Mouse (Mus musculus) kidney, embryonic 16.5 days (tissue): ENCODE results near the gene Gm45716. TPM values are rescaled to one million over a fixed set of nuclear protein-coding genes. Genes with fewer than 3 reads are reported as not detected.
A peak's percentile ranks its signal among the peaks of the same experiment; 100 is the strongest.

ENCODE experiments used
- ATAC-seq: fragments of 200-750 bp; cut with Nextera tagmentation; 2 replicates; pipeline ENCODE4 v1.8.0; 2017; ENCODE audit warnings: moderate TSS enrichment; ENCODE audit not compliant: low FRiP score, low TSS enrichment
- H3K27ac ChIP-seq: fragments of 300-500 bp; sonication (generic); 2 replicates; pipeline ENCODE4 v1.5.1; 2014; ENCODE audit warnings: low read length
- H3K27me3 ChIP-seq: fragments of 300-500 bp; sonication (generic); 2 replicates; pipeline ENCODE4 v1.6.1; 2014; ENCODE audit warnings: low read length, control low read depth, mixed read lengths; ENCODE audit not compliant: insufficient read depth
- H3K36me3 ChIP-seq: fragments of 300-500 bp; sonication (generic); 2 replicates; pipeline ENCODE4 v1.6.1; 2014; ENCODE audit warnings: low read length, control low read depth, mixed read lengths; ENCODE audit not compliant: insufficient read depth
- H3K4me1 ChIP-seq: fragments of 300-500 bp; sonication (generic); 2 replicates; pipeline ENCODE4 v1.6.1; 2014; ENCODE audit warnings: low read length, control low read depth, mixed read lengths; ENCODE audit not compliant: insufficient read depth
- H3K4me2 ChIP-seq: fragments of 300-500 bp; sonication (generic); replicated peaks from 2 replicates; pipeline ENCODE4 v1.6.1; 2014; ENCODE audit warnings: low read depth, low read length
- H3K4me3 ChIP-seq: fragments of 300-500 bp; sonication (generic); 2 replicates; pipeline ENCODE4 v1.5.1; 2014; ENCODE audit warnings: mild to moderate bottlenecking, low read length
- H3K9ac ChIP-seq: fragments of 300-500 bp; sonication (generic); replicated peaks from 2 replicates; pipeline ENCODE4 v1.6.1; 2014; ENCODE audit warnings: low read length
- H3K9me3 ChIP-seq: fragments of 300-500 bp; sonication (generic); 2 replicates; pipeline ENCODE4 v1.6.1; 2016; ENCODE audit warnings: low read length, control low read depth
- WGBS: fragments of 180-500 bp; shearing (Covaris S2); extraction: QIAGEN DNeasy Blood & Tissue Kit; methylation state at CpG from one replicate; pipeline ENCODE4 v1.1.7; 2014; 5-methylcytosine and 5-hydroxymethylcytosine counted together
- polyA plus RNA-seq: library from polyadenylated mRNA; unstranded; fragments of >200 nt; fragmentation: Nextera tagmentation; extraction: Ambion mirVana; gene quantifications from 2 replicates; pipeline ENCODE4 v1.2.1, GENCODE M21; 2015

Gm45716 gene
- 5.8 and 6.7 TPM in 2 replicates for polyA plus RNA-seq

DNA sequence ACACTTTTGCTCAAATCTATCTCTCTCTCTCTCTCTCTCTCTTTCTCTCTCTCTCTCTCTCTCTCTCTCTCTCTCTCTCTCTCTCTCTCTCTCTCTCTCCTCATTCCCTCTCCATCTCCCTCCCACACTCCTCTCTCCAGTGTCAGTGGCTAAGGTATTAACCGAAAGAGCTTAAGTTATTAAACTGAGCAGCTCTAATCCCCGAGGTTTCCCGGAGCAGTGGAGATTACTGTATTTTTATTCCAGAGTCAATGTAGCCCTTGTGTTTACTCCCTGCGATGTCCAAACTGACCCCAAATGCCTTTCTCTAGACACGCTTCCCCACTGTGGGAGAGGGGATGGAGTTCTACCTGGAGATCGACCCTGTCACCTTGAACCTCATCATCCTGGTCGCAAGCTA is at the start of gene Gm45716:
Gene Gm45716 (plus strand): TSS at position 243 of the 400 bp plus-strand sequence.
- no peaks in the 10 kb centered on the region for H3K27me3 ChIP-seq
- 87% methylated on average over 7 of the region's 7 CpGs for WGBS
- no peak within 1 kb of the TSS for H3K4me3 ChIP-seq
- H3K4me2 ChIP-seq: no peak within 1 kb of the TSS
- no peak within 1 kb of the TSS for H3K27ac ChIP-seq
- H3K9ac ChIP-seq: no peak within 1 kb of the TSS
- no peaks in the 10 kb centered on the region for H3K36me3 ChIP-seq
- H3K4me1 ChIP-seq: no peaks in the 10 kb centered on the region
- ATAC-seq: no peak
- peaks cover 5% of the 10 kb centered on the region; the same call in 1 of the 2 replicates for H3K9me3 ChIP-seq

DNA sequence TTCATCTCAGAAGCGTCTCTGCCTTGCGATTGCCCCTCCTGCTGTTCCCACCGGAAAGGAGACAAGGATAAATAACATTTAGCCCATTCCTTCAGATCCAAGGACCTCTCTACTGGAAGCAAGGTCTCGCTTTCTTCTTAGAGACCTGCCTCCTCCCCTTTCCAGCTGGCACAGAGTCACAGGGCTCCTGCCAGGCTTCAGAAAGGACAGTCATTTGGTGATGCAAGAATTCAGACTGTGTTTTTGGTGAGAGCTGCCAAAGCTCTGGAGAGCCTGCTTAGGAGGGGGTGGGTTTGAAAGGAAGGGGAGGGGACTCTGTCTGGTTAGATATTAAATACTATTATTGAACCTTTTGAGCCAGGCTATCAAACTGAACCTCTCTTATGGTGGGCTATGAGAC is 45.1 kb upstream of the Gm45716 start:
- ATAC-seq: no peak
- Histone ChIP-seq H3K4me2 (no peak overlapping the region), H3K36me3 (no peaks in the 10 kb centered on the region), H3K9ac (no peak overlapping the region), H3K27ac (no peak overlapping the region), H3K4me1 (no peaks in the 10 kb centered on the region), H3K9me3 (no peaks in the 10 kb centered on the region), H3K4me3 (no peak overlapping the region), H3K27me3 (no peaks in the 10 kb centered on the region)
- WGBS: 44% methylated on average over 4 of the region's 4 CpGs

DNA sequence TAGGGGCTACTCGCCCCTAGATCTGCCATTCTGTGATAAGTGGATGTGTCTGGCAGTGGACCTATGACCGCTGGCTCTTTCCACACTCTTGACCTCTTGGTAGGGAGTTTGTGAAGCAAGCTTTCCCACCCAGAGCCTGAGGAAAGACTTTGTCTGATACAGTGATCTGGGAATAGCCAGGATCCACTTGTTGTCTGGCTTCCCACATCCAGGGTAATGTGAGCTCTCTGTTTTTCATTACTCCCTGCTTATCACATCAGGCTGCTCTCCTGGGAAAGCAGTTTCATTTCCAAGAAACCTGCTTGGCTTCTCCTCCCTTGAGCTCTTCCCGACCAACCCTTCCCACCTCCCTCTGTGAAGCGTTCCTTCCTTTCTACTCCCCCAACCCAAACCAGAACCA is 44.5 kb upstream of the Gm45716 start:
- no peak overlapping the region for H3K9ac ChIP-seq
- H3K4me2 ChIP-seq: no peak overlapping the region
- 39% methylated on average over 4 of the region's 4 CpGs for WGBS
- no peaks in the 10 kb centered on the region for H3K4me1 ChIP-seq
- no peaks in the 10 kb centered on the region for H3K9me3 ChIP-seq
- no peaks in the 10 kb centered on the region for H3K27me3 ChIP-seq
- ATAC-seq: no peak
- H3K36me3 ChIP-seq: no peaks in the 10 kb centered on the region
- no peak overlapping the region for H3K27ac ChIP-seq
- H3K4me3 ChIP-seq: no peak overlapping the region

DNA sequence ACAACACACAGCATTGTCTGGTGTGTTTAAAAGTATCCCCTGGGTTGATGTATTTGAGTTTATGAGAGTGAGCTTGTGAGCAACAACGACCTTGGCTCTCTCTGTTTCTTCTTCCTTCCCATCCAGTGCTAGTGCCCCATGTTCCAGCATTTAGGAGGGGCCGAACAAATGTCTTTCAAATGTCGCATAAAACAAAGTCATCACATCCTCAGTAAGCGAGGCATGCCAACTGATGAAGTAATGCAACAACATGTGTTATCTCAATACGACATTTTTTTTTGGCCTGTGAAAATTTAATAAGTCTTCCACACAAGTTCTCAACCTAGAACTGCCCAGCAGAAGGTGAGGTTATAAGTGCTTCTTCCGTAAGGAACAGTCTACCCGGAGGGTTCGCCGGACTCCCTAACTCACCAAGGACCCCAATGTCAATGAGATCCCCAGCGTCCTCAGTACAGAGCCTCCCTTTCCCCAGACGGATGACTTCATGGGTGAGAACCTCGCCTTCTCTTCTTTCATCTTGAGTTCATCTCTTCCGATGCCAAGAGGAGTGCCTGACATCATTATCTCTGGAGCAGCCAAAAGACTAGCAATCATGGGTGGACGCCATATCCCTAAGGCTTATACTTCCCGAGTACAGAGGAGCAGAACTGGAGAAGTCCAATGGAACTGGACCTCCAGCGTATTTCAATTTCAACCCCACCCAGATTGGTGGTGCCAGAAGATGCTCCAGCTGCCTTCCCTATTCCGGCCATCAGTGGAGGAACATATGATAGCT is 41.2 kb upstream of the Gm45716 start:
- WGBS: 93% methylated on average over 17 of the region's 17 CpGs
- H3K27ac ChIP-seq: no peak overlapping the region
- H3K9me3 ChIP-seq: no peaks in the 10 kb centered on the region
- no peaks in the 10 kb centered on the region for H3K36me3 ChIP-seq
- no peak overlapping the region for H3K9ac ChIP-seq
- H3K4me3 ChIP-seq: no peak overlapping the region
- H3K4me2 ChIP-seq: no peak overlapping the region
- H3K27me3 ChIP-seq: no peaks in the 10 kb centered on the region
- ATAC-seq: no peak
- H3K4me1 ChIP-seq: no peaks in the 10 kb centered on the region

DNA sequence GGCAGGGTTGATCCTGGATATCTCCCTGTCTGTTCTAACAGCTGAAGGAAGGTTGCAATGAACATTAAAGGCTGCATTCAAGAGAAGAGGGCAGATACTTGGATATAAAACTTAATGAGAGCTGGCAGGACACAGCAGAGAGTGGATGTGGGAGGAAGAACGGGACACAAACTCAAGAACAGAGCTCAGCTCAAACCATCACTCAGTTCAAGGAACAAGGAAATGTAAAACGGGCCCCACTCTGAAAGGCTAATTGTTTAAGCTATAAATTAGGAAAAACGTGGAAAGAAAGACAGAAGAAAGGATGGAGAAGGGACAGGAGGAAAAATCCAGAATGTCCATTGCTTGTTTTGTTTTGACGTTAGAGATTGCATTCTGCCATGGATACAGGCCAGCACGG is 32.4 kb upstream of the Gm45716 start:
- H3K4me2 ChIP-seq: no peak overlapping the region
- no peaks in the 10 kb centered on the region for H3K27me3 ChIP-seq
- no peak overlapping the region for H3K27ac ChIP-seq
- H3K36me3 ChIP-seq: no peaks in the 10 kb centered on the region
- H3K4me3 ChIP-seq: no peak overlapping the region
- no peak overlapping the region for H3K9ac ChIP-seq
- no peaks in the 10 kb centered on the region for H3K4me1 ChIP-seq
- no peaks in the 10 kb centered on the region for H3K9me3 ChIP-seq
- WGBS: 15% methylated on average over 5 of the region's 5 CpGs
- ATAC-seq: no peak

DNA sequence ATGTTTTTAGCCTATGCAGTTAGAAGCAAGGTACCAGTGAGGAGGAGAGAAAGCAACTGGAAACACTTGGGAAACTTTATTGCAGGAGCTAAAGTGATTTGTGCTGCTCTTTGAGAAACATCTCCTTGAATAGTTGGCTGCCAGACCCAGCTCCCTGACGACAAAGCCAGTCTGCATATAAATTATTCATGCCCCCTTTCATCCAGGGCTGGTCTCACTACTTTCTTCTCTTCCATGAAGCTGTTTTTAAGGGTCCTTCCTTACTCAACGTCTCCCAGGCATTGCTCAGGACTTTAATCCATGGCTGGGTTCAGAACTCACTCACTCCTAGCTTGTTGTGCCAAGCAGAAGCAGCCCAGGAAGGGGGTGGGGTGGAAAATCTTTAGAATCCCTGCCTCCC is 32.0 kb upstream of the Gm45716 start:
- Histone ChIP-seq H3K4me3 (no peak overlapping the region), H3K4me1 (no peaks in the 10 kb centered on the region), H3K27ac (no peak overlapping the region), H3K27me3 (no peaks in the 10 kb centered on the region), H3K4me2 (no peak overlapping the region), H3K9ac (no peak overlapping the region), H3K9me3 (no peaks in the 10 kb centered on the region), H3K36me3 (no peaks in the 10 kb centered on the region)
- ATAC-seq: no peak
- WGBS: 2% methylated on average over 2 of the region's 2 CpGs

DNA sequence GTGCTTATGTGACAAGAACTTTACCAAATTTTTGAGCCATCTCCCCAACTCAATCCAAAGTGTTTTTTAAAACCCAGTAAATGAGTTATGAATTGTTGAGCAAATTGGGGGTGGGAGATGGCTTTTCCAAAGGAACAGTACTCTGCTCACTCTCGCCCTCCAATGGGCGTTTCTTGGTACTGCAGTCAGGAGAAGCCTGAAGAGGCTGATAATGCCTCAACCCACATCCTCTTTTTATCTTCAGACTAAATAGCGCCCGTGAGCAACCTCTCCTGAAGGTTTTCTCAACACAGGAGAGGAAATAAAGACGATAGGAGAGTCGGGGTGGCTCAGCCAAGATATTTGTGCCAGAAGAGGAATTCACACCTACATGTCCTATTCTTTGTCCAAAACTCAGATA is 19.7 kb upstream of the Gm45716 start:
- no peak overlapping the region for H3K27ac ChIP-seq
- no peaks in the 10 kb centered on the region for H3K9me3 ChIP-seq
- H3K9ac ChIP-seq: no peak overlapping the region
- no peak overlapping the region for H3K4me3 ChIP-seq
- ATAC-seq: no peak
- H3K36me3 ChIP-seq: no peaks in the 10 kb centered on the region
- H3K27me3 ChIP-seq: no peaks in the 10 kb centered on the region
- 27% methylated on average over 6 of the region's 6 CpGs for WGBS
- H3K4me1 ChIP-seq: no peaks in the 10 kb centered on the region
- H3K4me2 ChIP-seq: no peak overlapping the region

DNA sequence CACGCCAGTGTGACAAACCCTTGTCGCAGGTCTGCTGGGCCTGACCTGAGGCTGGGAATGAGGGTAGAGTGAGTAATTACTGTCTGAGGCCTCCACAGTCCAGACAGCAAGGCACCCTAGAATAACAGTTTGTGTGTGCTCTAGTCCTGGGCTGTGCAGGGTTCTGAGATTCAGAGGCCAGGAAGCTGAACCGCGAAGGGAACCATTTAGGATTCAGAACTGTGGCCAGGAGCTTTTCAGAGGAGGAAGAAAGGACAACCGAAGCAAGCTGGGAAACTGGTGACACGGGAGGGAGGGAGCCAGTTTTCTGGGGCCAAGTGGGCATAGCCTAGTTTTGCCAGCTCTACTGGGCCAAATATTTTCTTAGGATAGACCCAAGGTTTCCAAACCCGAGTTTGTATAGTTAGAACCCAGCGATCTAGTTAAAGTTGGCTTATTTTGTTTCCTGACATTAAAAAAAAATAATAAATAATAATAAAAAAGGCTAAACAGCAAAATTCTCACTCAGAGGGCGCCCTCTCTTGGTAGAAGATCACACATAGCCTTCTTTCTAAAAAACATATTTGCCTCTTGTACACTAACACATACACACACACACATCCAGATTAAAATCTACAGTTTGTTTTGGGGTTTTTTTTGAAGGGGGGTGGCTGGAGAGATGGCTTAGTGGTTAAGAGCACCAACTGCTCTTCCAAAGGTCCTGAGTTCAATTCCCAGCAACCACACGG is 19.0 kb upstream of the Gm45716 start:
- Histone ChIP-seq H3K9ac (no peak overlapping the region), H3K9me3 (no peaks in the 10 kb centered on the region), H3K4me2 (no peak overlapping the region), H3K4me3 (no peak overlapping the region), H3K36me3 (no peaks in the 10 kb centered on the region), H3K4me1 (no peaks in the 10 kb centered on the region), H3K27me3 (no peaks in the 10 kb centered on the region), H3K27ac (no peak overlapping the region)
- 84% methylated on average over 10 of the region's 10 CpGs for WGBS
- ATAC-seq: no peak

DNA sequence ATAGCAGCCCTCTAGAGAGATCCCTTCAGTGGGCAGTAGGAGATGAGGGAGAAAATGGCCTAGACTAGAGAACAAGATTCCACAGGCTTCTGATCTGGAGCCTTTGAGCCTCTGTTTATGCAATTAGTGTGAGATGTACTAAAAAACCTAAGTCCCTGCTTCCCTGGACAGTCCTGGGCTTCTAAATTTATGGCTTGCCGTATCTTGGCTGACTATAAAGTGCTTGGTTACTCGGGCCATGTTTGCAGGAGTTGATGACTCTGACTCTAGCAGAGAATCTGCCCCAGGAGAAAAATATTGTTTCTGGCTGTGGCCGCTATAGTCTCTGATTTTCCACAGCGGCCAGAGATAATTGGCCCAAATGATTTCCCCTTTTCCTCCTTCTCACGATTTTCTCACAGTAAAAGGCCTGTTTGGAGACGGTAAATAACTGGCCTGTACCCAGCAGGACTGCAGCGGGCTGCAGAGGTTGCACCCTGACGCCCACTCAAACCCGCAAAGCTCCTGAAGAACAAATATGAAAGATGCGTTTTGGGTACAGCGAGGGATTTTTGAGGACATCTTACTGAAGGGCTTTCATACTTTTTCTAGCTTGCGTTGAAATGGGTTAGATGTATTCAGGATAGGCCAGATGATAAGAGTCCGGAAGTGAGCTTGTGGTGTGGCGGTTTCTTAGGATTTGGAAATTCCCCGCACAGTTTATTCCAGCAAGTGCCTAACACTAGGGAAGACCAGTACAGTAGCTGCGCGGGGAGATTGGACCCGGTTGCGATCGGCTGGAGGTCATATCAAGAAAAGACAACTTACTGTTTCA is 18.1 kb upstream of the Gm45716 start:
- no peak; the same call in 1 of the 2 replicates for ATAC-seq
- no peaks in the 10 kb centered on the region for H3K9me3 ChIP-seq
- WGBS: 46% methylated on average over 20 of the region's 20 CpGs
- H3K4me3 ChIP-seq: peak overlapping the region; percentile 37
- peak overlapping the region; percentile 58 for H3K4me2 ChIP-seq
- H3K27me3 ChIP-seq: no peaks in the 10 kb centered on the region
- no peak overlapping the region for H3K27ac ChIP-seq
- 0 out of 2 replicates have a peak overlapping the region, but pooled peaks have one; percentile 25 for H3K9ac ChIP-seq
- H3K4me1 ChIP-seq: no peaks in the 10 kb centered on the region
- H3K36me3 ChIP-seq: no peaks in the 10 kb centered on the region
